Mouse (Mus musculus): ENCODE measurements at regions not wholly inside any gene's neighbourhood (a gene's known extent, or its start where the extent isn't known, plus 50 kb on each side); places are given as distances from the start of the nearest gene placed in this dataset.

DNA sequence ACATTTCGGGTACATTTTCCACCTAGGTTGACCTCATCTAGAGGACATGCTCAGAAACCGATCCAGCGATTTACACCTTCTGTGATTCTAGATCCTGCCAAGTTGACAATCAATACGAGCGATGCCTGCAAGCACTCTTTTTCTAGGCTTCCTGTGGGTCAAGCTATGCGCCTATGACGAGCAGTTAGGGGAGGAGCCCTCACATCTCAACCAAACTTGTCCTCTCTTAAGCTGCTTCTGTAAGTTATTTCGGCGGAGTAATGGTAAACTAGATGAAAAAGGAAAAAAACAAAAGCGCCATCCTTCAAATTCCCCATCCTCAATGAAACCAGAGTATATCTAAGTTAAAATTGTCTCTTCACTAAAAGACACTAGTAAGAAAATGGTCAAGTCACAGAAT is 858.5 kb downstream of the Zfp704 start:
- H3K9ac ChIP-seq (ENCODE audit: low read depth, low read length), result no peak overlapping the region
- no peaks in the 10 kb centered on the region for H3K79me2 ChIP-seq (replicated peaks; ENCODE audit: control insufficient read depth, insufficient read depth, low read length)
- H3K4me1 ChIP-seq (ENCODE audit: control insufficient read depth, insufficient read depth, low read length), result no peaks in the 10 kb centered on the region
- 93% methylated on average over 10 of the region's 10 CpGs for WGBS
- no peaks in the 10 kb centered on the region for H3K27me3 ChIP-seq (ENCODE audit: control insufficient read depth, insufficient read depth, low read length)
- intact Hi-C loops (cut with DNase I), result no loop called here
- H3K4me3 ChIP-seq, result no peak overlapping the region; the same call in 1 of the 2 replicates
- H3K27ac ChIP-seq, result no peak overlapping the region
- DNase-seq, result no peak
- no peaks in the 10 kb centered on the region for H3K36me3 ChIP-seq (ENCODE audit: control insufficient read depth, insufficient read depth, low read length)
- TF ChIP-seq EP300 (IDR thresholded peaks at IDR 0.05; ENCODE audit: insufficient read depth, low read depth, low read length) (no peak), POLR2A (IDR thresholded peaks at IDR 0.05; ENCODE audit: insufficient read depth, low read depth, low read length) (no peak), CTCF (IDR thresholded peaks at IDR 0.05) (no peak)

DNA sequence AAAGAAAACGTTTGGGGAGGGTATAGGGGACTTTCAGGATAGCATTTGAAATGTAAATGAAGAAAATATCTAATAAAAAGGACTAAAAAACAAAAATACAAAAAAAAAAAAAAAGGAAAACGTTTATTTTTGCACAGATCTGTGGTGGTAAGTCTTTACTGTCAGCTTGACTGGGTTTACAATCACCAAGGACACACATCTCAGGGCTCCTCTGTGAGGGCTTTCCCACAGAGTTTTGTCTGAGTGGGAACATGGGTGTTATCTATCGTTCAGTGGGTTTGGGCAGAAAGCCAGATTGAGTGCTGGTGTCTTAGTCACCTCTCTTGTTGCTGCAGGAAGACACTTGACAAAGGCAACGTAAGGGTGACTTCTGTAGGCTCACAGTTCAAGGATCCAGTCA is 859.0 kb downstream of the Zfp704 start:
- WGBS, result 38% methylated on average over 4 of the region's 4 CpGs
- H3K4me1 ChIP-seq (ENCODE audit: control insufficient read depth, insufficient read depth, low read length), result no peaks in the 10 kb centered on the region
- no peak for DNase-seq

GRCm38 (mm10) chr3:8750162-8750561 is 859.7 kb downstream of the Zfp704 start:
- Histone ChIP-seq H3K4me1 (ENCODE audit: control insufficient read depth, insufficient read depth, low read length) (no peaks in the 10 kb centered on the region), H3K4me3 (no peak overlapping the region), H3K79me2 (replicated peaks; ENCODE audit: control insufficient read depth, insufficient read depth, low read length) (no peaks in the 10 kb centered on the region), H3K27ac (no peak overlapping the region), H3K9ac (ENCODE audit: low read depth, low read length) (no peak overlapping the region), H3K27me3 (ENCODE audit: control insufficient read depth, insufficient read depth, low read length) (no peaks in the 10 kb centered on the region), H3K36me3 (ENCODE audit: control insufficient read depth, insufficient read depth, low read length) (no peaks in the 10 kb centered on the region)
- intact Hi-C loops (cut with DNase I), result no loop called here
- no peak for DNase-seq
- TF ChIP-seq CTCF (IDR thresholded peaks at IDR 0.05), result no peak
- TF ChIP-seq EP300 (IDR thresholded peaks at IDR 0.05; ENCODE audit: insufficient read depth, low read depth, low read length), result no peak
- no peak for TF ChIP-seq POLR2A (IDR thresholded peaks at IDR 0.05; ENCODE audit: insufficient read depth, low read depth, low read length)
- 80% methylated on average over 11 of the region's 11 CpGs for WGBS

More for the DNA sequence above, 859.0 kb downstream of the Zfp704 start:
- H3K79me2 ChIP-seq (replicated peaks; ENCODE audit: control insufficient read depth, insufficient read depth, low read length), result no peaks in the 10 kb centered on the region
- no peaks in the 10 kb centered on the region for H3K36me3 ChIP-seq (ENCODE audit: control insufficient read depth, insufficient read depth, low read length)
- H3K27ac ChIP-seq, result no peak overlapping the region
- TF ChIP-seq POLR2A (IDR thresholded peaks at IDR 0.05; ENCODE audit: insufficient read depth, low read depth, low read length) (no peak), CTCF (IDR thresholded peaks at IDR 0.05) (no peak), EP300 (IDR thresholded peaks at IDR 0.05; ENCODE audit: insufficient read depth, low read depth, low read length) (no peak)
- no peak overlapping the region; the same call in 1 of the 2 replicates for H3K4me3 ChIP-seq
- intact Hi-C loops (cut with DNase I), result no loop called here
- no peaks in the 10 kb centered on the region for H3K27me3 ChIP-seq (ENCODE audit: control insufficient read depth, insufficient read depth, low read length)
- no peak overlapping the region for H3K9ac ChIP-seq (ENCODE audit: low read depth, low read length)

GRCm38 (mm10) chr3:8747201-8747600 is 862.7 kb downstream of the Zfp704 start:
- no peaks in the 10 kb centered on the region for H3K36me3 ChIP-seq (ENCODE audit: control insufficient read depth, insufficient read depth, low read length)
- H3K4me3 ChIP-seq, result no peak overlapping the region
- intact Hi-C loops (cut with DNase I), result no loop called here
- H3K4me1 ChIP-seq (ENCODE audit: control insufficient read depth, insufficient read depth, low read length), result no peaks in the 10 kb centered on the region; the same call in 1 of the 2 replicates
- H3K27ac ChIP-seq, result no peak overlapping the region
- no peak for DNase-seq
- no peaks in the 10 kb centered on the region for H3K79me2 ChIP-seq (replicated peaks; ENCODE audit: control insufficient read depth, insufficient read depth, low read length)
- 81% methylated on average over 4 of the region's 4 CpGs for whole genome bisulfite sequencing
- no peaks in the 10 kb centered on the region for H3K27me3 ChIP-seq (ENCODE audit: control insufficient read depth, insufficient read depth, low read length)
- H3K9ac ChIP-seq (ENCODE audit: low read depth, low read length), result no peak overlapping the region
- TF ChIP-seq POLR2A (IDR thresholded peaks at IDR 0.05; ENCODE audit: insufficient read depth, low read depth, low read length), result no peak
- TF ChIP-seq EP300 (IDR thresholded peaks at IDR 0.05; ENCODE audit: insufficient read depth, low read depth, low read length), result no peak
- TF ChIP-seq CTCF (IDR thresholded peaks at IDR 0.05), result no peak

- no peaks in the 10 kb centered on the region for H3K36me3 ChIP-seq (ENCODE audit: control insufficient read depth, insufficient read depth, low read length)
- no peak for DNase-seq
- 91% methylated on average over 3 of the region's 3 CpGs for WGBS
- no peaks in the 10 kb centered on the region for H3K79me2 ChIP-seq (replicated peaks; ENCODE audit: control insufficient read depth, insufficient read depth, low read length)
- H3K4me3 ChIP-seq, result no peak overlapping the region
- no peak for TF ChIP-seq CTCF (IDR thresholded peaks at IDR 0.05)
- no peak for TF ChIP-seq POLR2A (IDR thresholded peaks at IDR 0.05; ENCODE audit: insufficient read depth, low read depth, low read length)
- TF ChIP-seq EP300 (IDR thresholded peaks at IDR 0.05; ENCODE audit: insufficient read depth, low read depth, low read length), result no peak
- intact Hi-C loops (cut with DNase I), result no loop called here
- no peak overlapping the region for H3K9ac ChIP-seq (ENCODE audit: low read depth, low read length)
- H3K4me1 ChIP-seq (ENCODE audit: control insufficient read depth, insufficient read depth, low read length), result no peaks in the 10 kb centered on the region; the same call in 1 of the 2 replicates
- H3K27me3 ChIP-seq (ENCODE audit: control insufficient read depth, insufficient read depth, low read length), result no peaks in the 10 kb centered on the region
- no peak overlapping the region for H3K27ac ChIP-seq
These were observed 863.2 kb downstream of the Zfp704 start for GRCm38 (mm10) chr3:8746677-8747076.

DNA sequence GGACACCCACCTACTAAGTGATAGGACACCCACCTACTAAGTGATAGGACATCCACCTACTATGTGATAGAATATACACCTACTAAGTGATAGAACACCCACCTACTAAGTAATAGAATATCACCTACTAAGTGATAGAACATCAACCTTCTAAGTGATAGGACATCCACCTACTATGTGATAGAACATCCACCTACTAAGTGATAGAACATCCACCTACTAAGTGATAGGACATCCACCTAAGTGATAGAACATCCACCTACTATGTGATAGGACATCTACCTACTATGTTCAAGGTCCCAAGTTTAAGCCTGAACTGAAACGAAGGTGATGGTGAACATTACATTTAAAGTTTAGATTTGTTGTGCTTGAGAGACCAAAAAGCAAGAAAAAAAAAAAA is 863.8 kb downstream of the Zfp704 start:
- Histone ChIP-seq H3K27ac (no peak overlapping the region), H3K4me3 (no peak overlapping the region), H3K27me3 (ENCODE audit: control insufficient read depth, insufficient read depth, low read length) (no peaks in the 10 kb centered on the region), H3K79me2 (replicated peaks; ENCODE audit: control insufficient read depth, insufficient read depth, low read length) (no peaks in the 10 kb centered on the region), H3K9ac (ENCODE audit: low read depth, low read length) (no peak overlapping the region), H3K4me1 (ENCODE audit: control insufficient read depth, insufficient read depth, low read length) (no peaks in the 10 kb centered on the region; the same call in 1 of the 2 replicates), H3K36me3 (ENCODE audit: control insufficient read depth, insufficient read depth, low read length) (no peaks in the 10 kb centered on the region)
- intact Hi-C loops (cut with DNase I), result no loop called here
- DNase-seq, result no peak
- WGBS, result 98% methylated on average over 1 of the region's 1 CpGs
- no peak for TF ChIP-seq EP300 (IDR thresholded peaks at IDR 0.05; ENCODE audit: insufficient read depth, low read depth, low read length)
- no peak for TF ChIP-seq CTCF (IDR thresholded peaks at IDR 0.05)
- no peak for TF ChIP-seq POLR2A (IDR thresholded peaks at IDR 0.05; ENCODE audit: insufficient read depth, low read depth, low read length)
